Mouse (Mus musculus): ENCODE data around the gene Nup62.
"Not testable (repeated sequence)": the region's sequence is repeated elsewhere in the genome, so short reads cannot be mapped to it uniquely, and the experiment has no call there.

Nup62 gene

GRCm38 (mm10) chr7:44863982-44864494, 48.1 kb downstream of the Nup62 start:
- no peak for DNase-seq (ENCODE audit: low read depth, low spot score)

- no peak for DNase-seq (ENCODE audit: low read depth, low spot score)
Observed at GRCm38 (mm10) chr7:44864595-44865542, 49.0 kb downstream of the Nup62 start.

GRCm38 (mm10) chr7:44866276-44867009, 50.6 kb downstream of the Nup62 start:
- DNase-seq (ENCODE audit: low read depth, low spot score), result peak; percentile 27

DNA sequence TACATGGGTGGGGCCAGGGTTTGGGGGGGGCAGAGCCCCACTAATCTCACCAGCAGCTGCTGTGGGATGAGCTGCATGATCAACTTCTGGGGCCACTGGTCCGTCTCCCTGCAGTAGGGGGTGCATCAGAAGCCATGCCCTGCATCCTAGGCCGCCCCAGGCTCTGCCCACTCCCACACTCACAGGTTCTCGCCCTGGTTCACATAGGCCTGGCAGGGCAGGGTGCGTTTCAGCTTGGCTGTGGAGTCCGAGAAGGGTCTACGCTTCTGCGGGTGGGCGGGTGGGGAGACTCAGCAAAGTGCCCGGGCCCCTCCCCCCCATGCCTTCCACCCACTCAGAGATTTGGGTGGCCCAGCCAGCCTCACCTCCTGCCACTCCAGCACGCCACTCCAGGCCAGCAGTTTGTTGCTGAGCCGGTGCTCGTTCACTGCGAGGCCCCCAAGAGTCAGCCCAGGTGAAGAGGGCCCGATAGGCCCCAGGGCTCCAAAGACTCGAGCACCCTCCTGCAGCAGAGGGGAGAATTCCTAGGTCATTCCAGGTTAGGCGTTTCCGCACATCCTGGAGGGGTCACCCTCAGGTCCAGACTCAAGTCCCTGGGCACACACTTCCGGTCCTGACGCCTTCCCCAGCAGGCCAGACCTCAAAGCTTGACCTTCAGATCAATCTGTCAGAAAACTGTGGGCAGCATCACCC, 51.3 kb downstream of the Nup62 start:
- no peak for DNase-seq (ENCODE audit: low read depth, low spot score)

DNA sequence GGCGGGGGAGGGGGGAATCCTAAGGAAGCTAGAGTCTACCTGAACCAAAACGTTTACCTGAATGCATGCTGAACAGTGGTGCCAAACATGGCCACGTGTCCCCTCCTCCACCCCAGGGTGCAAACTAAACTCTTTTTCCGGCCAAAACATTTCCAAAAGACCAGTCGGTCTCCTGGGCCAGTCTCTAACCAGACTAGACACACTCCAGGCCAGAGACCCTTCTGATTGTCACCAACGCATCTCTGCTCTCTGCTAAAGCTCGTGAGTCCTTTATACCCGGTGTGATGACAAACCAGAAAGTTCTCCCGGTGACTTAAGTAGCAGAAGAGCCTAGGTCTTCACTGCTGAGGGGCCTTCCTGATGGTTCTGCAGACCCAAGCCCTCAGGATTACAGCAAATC, 51.9 kb downstream of the Nup62 start:
- no peak for DNase-seq (ENCODE audit: low read depth, low spot score)

GRCm38 (mm10) chr7:44868465-44868864, 52.6 kb downstream of the Nup62 start:
- DNase-seq (ENCODE audit: low read depth, low spot score), result no peak

- peak; percentile 44 for DNase-seq (ENCODE audit: low read depth, low spot score)
Observed at GRCm38 (mm10) chr7:44868919-44869696, 53.2 kb downstream of the Nup62 start.

DNA sequence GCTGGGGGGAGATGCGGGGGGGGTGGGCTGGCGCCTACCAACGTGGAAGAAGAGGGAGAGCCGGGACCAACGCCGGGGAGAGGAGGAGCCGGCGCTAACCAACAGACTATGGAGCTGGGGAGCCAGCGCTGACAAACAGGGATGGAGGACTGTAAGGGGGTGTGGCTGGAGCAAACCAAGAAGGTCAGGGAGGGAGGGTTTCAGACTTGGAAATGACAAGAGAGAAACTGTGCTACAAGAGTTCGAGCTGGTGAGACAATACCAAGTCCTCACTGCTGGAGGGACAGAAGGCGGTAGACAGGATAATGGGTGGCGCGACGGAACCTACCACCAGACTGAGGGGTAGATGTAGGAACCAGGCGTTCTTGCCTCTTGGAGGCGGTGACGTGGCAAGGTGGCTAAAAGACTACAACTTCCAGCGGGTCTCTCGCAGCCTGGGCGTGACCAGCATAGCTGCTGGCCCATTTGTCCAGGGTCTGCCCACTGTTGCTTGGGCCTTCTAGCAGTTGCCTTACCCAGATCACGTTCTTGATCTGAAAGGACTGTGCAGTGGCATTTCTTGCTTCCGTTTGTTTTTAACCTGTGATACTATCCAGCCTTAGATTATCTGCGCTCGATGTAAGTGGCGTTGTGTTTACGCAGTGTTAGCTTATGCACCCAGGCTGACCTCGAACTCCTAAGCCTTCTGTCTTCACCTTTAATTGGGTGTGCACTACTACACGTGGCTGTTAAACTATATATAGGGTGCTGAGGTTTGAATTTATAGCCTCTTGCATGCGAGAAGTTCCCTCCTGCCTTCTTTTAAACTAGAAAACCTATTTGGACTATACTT, 54.0 kb downstream of the Nup62 start, which contains the start of gene Ptov1:
Gene Ptov1 (minus strand): TSS at position 92 of the 832 bp plus-strand sequence.
- DNase-seq (ENCODE audit: low read depth, low spot score), result peak; percentile 80

- DNase-seq (ENCODE audit: low read depth, low spot score), result no peak
Observed at GRCm38 (mm10) chr7:44870614-44871013, 54.7 kb downstream of the Nup62 start.

DNA sequence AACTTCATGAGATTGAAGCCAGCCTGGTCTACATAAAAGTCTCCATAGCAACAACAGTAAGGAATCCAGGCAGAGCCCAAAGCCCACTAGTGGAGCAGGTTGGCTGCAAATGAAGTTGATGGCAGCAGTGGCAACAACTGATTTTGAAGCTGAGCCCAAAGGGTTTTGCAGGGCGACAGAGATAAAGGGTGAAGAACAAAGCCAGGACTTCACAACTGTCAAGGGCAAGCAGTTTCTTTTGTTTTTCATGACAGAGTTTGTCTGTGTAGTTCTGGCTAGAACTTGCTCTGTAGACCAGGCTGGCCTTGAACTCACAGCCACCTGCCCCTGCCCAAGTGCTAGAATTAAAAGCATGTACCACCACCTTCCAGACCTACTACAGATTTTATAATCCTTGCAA, 55.3 kb downstream of the Nup62 start:
- DNase-seq (ENCODE audit: low read depth, low spot score), result no peak

DNA sequence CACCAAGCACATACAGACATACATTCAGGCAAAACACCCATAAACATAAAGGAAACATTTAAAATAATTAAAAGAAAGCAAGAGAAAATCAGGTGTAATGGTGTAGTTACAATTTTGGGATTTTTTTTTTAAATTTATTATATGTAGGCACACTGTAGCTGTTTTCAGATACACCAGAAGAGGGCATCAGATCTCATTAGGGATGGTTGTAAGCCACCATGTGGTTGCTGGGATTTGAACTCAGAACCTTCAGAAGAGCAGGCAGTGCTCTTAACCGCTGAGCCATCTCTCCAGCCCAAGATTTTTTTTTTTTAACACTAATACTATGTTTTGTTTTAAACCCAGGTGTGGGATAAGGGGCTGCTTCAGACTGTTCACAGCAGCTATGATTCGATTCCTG, 55.9 kb downstream of the Nup62 start:
- not testable (repeated sequence) for DNase-seq (ENCODE audit: low read depth, low spot score)

DNA sequence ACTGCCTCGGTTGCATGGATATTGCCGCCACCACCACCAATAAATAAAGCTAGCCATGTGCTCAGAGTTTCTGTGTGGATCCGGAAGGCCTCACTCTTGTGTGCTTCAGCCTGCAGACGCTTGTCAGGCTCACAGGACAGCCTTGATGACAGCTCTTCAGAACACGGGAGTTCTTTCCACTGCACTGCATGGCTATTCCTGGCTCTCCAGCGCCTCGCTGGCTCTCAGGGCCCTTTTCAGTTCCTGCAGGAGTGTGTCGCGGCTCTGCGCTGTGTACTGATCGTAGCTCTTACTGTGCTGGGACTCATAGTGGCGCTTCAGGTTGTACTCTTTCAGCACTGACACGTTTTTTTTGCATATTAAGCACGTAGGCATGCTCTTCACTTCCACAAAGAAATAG, 61.9 kb downstream of the Nup62 start:
- no peak for DNase-seq (ENCODE audit: low read depth, low spot score)
